Mouse (Mus musculus) hindlimb bud, embryonic 11.5 days (tissue): ENCODE measurements at regions not wholly inside any gene's neighbourhood (a gene's known extent, or its start where the extent isn't known, plus 50 kb on each side); places are given as distances from the start of the nearest gene placed in this dataset.
"Not testable (repeated sequence)": the region's sequence is repeated elsewhere in the genome, so short reads cannot be mapped to it uniquely, and the experiment has no call there.

ENCODE experiments used
- DNase-seq: peaks from one replicate; pipeline ENCODE4 v3.0.0-alpha.2; 2012; ENCODE audit warnings: low read depth, low spot score; ENCODE audit errors: extremely low spot score

DNA sequence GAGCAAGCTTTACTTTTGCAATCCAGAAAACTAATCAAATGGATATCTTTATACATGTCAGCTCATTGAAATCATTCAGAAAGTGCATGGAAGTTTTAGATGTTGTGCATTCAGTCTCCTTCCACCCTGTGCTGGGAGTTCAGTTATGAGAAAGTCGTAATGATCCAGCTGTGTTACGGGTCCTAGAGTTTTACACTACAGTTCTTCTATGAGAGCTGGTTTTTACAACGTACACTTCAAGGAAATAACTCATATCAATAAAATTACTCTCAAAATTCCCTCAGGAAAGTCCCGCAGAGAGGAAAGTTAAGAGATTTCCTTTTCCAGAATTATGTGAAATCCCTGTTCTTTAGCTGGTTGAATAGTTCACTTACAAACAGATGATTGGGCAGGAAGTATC lies 418.1 kb upstream of the Slc10a2 start:
- DNase-seq, result no peak

DNA sequence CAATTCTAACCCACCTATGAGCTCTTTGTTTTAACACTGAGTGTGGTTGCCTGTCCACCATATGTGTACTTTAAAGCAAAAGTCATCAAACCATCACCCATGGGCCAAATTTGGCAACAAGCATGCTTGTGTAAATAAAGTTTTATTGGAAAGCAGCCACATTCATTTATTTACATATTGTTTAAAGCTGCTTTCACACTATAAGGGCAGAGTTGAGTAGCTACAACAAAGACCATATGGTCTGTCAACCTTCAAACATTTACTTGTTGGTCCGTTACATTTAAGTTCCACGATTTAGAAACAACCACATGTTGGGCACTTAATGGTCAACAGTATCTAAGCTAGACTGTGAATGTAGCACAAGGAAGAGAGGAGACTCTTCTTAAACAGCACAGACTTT lies 390.7 kb upstream of the Slc10a2 start:
- no peak for DNase-seq

DNA sequence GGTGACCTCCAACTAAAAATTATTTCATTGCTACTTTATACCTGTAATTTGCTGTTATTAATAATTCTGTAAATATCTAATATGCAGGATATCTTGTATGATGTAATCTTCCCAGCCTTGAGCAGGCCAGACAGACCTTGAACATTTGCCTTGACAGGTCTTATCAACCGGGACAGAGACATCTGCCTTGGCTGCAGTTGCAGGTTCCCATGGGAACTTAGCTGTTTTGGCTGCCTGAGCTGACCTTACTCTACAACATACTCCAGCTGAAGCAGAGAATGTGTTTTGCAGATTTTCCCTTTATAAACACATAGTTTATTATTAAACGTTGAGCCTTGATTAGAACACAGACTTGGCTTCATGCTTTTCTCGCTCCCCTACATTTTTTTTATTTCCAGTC lies 385.3 kb upstream of the Slc10a2 start:
- DNase-seq, result no peak

DNA sequence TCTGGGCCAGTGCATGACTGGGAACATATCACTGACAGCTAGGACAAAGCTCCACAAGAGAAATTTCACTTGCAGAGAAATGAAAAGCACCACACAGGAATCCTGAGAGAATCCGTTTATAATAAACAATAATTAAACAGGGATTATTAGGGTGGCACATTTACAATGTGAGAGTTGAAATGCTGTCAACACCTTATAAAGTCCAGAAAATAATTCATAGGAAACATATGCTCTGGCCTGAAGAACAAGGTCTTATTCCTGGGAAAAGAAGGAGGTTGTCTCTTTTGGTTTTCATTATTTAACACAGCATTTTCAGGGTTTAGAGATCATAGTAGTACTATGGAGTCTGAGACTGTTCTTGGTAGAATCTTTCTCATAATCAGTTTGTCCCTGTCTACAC lies 377.8 kb upstream of the Slc10a2 start:
- peak; percentile 95 for DNase-seq

DNA sequence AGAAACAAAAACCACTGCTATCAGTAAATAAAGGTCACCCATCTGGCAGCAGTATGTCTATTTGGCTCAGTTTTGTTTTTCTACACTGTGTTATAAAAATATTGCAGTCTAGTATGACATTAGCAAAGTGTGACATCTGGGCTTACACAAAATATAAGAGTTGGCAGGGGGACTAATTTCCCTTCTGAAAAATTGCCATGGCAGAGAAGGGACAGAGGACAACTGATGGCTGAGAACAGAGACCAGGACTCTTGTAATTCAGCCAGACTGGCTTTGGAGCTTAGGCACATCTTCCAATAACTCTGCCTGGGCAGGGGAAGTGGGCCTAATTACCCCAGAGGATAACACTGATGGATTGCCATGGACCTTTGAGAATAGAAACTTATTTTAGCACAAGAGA lies 367.8 kb upstream of the Slc10a2 start:
- DNase-seq, result no peak

DNA sequence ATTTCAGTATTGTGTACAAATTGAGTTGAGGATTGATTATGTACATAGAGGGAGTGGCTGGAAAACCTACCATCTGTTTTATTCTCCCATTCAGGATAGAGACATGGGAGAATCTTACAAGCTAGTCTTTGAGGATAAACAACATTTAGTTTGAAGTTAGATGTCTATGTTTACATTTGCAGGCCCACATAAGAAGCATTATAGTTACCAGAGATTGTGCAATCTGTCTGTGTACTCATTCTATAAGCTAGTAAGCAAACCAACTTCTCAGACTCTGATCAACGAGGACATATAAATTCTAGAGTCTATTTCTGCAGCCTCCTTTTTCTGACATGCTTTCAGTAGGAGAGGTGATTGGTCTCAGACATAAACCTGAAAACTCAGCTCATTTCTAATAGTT lies 367.4 kb upstream of the Slc10a2 start:
- no peak for DNase-seq

DNA sequence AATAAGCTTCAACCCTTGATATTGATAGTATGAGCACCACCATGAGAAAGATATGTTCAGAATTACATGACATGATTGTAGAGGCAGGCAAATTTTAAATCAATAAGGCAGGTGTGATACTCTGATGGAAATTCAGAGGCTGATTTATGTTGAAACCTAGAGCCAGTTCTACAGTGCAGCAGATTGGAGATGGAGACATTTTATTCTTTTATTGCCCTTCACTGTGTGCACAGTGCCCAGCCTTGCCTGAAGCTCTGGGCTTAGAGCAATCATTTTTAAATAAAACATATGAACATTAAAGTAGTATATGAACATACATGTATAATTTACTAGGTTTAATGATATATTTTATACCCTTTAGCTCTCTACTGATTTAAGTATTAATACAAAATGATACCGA lies 352.5 kb upstream of the Slc10a2 start:
- no peak for DNase-seq

DNA sequence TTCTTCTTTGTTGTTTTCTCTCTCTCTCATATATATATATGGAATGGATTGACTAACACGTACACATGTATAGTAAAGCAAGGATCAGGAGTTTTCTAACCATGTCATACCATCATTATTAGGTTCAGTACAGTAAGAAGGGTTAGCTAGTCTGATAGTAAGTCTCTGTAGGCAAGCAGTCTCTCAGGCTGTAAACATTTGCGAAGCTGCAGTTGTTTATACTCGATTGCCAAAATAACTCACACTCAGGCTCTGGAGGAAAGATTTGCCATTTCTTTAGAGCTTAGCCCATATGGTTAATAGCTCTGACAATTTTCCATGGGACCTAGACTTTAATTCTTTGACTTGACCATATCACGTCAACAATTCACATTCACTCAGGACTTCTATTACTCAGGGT lies 348.3 kb upstream of the Slc10a2 start:
- no peak for DNase-seq

DNA sequence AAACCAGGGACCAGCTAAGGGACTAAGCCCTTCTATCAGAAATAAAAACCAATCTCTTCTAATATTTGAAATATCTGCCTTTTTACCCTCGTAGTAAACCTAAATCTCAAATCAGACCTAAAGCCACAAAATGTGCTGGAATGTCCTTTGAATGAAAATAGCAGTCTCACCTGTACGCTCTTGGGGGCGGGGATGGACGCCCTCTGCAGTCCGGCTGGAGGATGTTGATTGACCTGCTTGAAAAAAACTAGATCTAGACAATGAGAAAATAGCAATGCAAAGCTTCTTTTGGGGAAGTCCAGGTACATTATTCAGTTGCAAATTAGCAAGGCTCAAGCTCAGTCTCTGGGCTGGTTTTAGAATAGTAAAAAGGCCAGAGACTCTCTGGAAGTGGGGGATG lies 337.1 kb upstream of the Slc10a2 start:
- not testable (repeated sequence) for DNase-seq

DNA sequence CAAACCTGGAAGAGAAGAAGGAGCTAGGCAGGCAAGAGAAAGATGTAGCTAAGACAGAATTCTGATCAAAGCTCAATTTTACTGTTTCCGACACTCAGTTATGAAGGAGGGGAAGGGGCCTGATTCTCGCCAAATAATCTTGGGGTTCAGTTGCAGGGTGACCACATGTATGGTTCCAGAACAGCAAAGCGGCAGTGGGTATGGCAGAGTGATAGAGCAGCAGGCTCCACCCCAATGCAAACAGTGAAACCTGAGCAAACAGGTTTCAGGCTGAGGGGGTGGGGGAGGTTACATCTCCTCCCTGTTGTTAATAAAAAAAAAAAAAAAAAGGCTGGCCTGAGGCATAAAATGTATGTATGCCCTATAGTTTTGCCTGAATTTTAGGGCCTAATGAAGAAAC lies 335.3 kb upstream of the Slc10a2 start:
- DNase-seq, result not testable (repeated sequence)

DNA sequence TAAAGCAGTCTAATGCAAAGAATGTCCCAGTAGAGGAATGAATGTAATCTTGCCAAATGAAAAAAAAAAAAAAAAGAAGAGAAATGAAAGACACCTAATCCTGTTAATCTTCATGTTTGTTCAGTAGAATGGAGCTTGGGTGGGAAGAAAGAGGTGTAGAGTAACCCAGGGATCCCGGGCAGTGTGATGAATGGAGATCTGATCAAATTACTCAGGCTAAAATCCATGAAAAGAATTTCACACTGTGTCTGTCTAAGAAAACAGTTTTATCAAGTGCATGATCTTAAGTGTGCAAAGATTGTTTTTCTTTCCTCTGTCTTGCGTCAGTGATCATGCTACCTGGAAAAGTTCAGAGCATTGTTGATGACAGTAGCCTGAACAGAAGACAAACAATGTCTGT lies 333.9 kb upstream of the Slc10a2 start:
- DNase-seq, result no peak

DNA sequence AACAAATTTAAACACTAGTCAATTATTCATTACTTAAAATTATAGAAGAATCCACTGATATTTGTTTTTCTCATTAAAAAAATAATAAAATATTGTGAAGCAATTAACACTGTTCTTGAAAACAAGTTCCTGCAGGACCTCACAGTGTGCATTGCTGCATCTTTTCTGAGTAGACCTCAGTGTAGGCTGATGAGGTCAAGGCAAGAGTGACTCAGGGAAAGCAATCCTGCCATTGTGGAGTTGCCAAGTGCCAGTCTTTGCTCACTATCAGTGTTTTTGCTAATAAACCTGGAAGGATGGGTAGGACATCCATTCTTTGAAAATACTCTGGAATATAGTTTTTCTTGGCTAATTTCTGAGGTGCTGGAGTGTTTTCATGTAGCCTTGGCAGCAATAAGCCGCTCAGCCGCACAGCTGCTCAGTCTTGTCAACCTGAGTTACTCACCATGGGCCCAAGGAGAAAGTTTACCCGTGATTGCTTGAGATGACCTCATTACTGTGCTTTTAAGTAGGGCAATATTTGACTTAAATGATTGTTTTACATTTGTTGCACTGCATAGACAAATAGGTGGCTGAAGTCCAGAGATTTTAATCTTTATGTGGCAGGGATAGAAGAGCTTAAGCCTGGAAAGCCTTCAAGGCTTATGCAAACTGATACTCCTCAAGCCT lies 323.3 kb upstream of the Slc10a2 start:
- no peak for DNase-seq

DNA sequence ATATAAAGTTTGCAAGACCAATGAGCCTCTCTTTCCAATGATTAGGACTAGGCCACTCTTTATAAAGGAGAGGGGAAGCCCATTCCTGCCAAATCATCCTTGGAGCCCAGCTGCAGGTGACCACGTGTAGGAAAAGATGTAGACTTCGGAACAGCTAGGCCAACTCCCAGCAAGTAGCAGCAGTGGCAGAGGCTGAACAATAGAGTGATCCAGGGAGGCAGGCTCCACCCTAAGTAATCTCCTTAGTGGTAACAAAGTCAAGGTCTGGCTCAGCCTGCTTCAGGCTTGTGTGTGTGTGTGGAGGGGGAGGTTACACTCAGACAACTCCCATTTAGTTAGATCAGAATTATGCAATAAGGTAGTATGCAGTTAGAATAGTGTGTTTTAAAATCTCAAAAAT lies 311.7 kb upstream of the Slc10a2 start:
- DNase-seq, result not testable (repeated sequence)

DNA sequence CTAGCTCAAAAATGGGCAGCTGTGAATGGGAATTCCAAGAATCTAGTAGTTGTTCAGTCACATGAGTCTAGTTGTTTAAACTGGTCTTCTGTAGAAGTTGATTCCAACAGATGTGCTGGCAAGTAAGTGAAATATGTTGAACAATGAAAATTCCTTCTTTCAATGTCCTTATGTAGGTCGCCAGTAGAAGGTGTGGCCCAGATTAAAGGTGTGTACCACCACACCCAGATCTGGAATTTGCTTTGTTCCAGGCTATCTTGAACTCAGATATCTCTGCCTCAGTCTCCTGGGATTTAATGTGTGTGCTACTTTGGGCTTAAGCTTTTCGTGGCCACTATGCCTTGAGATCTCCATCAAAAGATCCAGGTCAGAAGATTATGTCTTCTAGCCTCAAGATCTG lies 279.7 kb upstream of the Slc10a2 start:
- DNase-seq, result no peak

DNA sequence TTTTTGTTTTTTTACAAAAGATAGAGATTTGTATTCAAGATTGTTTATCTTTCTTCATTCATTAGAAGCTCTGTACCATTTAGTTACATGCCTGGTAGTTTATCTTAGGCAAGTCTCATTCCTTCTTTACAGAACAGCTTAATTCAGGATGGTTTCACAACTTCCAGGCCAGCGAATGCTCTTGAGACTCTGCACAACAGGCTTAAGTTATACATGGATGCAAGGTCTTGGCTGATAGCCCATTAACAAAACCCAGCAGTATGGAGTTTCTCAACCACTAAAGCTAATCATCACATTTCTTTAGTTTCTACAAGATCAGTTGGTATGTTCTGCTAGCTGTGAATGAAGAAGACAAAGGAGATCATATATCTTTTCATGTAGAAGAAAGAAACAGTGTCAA lies 272.9 kb upstream of the Slc10a2 start:
- DNase-seq, result no peak

DNA sequence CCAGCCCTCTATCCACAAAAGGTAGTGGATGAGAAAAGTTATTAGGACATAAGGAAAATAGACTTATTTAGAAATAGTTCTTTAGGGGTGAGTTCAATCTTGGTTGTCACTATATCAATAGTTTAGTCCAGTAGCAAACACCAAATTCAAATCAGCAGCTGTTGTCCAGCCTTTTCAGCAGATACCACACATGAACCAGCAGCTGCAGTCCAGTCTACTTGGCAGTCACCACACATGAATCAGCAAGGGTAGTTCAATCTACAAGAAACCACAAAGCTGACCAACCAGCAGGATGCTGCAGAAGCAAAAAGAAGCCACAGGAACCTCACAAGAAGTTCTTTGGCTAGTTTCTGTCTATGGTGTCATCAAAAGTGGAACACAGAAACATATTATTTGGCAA lies 234.8 kb upstream of the Slc10a2 start:
- no peak for DNase-seq

DNA sequence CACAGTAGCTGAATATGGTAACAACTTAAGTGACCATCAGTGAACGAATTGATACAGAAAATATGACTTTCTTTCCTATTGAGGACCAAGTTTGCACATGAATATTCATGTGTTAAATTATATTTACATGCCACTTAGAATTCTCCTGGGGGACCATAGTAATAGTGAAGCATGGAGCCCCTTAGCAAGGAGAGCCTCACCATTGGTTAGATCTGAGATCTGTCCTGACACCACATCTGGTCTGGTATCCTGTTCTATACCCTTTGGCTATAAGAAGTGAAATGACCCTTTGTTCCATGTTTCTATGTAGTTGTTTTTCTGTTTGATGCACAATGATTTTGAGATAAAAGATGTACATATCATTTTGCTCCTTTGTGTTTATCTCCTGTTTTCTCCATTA lies 209.4 kb upstream of the Slc10a2 start:
- no peak for DNase-seq

DNA sequence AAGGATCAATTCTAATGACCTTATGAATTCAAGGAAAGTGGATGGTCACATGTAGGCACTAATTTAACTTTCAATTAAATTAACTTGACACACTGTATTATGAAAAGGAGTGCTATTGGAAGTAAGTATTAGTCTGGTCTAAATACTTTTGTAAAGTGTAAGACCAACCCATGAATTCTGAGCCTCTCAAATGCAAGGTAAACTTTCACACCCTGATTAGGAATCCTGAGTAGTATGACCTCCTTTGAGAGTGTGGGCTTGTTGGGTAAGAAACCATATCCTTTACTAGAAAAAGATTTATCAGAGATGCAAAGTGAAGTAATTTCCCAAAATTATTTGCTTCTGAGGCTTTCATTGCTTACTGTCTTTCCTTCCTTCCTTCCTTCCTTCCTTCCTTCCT lies 194.8 kb upstream of the Slc10a2 start:
- no peak for DNase-seq

DNA sequence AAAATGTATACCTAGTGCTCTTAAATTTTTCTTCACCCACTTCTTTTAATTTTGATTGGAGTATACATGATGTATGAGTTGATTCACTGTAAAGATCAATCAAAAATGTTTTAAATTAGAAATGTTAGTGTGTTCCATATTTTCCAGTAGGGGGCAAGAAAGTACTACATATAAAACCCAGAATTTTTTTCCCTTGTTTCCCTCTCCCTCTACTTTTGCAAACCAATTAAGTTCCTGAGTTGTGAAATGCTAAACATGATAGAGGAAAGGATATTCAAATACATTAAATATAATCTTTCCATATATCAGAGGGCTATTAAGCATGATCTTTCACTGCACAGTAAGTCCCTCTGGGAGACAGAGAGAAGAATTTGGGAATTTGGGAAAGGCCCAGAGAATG lies 192.0 kb upstream of the Slc10a2 start:
- DNase-seq, result no peak

DNA sequence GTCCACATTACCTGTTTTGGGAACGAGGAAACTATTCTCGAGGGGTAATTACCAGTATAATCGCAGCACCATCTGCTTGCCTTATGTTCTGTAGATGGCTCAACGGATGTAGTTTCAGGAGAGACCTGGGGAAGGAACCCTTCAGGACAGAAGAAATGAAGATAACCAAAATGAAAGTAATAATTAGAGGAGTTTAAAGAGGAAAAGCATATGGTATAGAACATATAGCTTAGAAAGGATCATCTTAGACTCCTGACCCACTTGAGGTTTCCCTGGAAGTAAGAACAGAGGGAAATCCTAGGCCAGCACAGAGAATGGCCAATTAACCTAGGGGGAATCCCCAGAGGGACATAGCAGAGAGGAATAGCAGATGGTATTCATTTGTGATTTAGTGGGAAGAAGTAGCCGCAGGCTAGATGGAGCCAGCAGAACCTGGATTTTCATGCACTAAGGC lies 180.6 kb upstream of the Slc10a2 start:
- DNase-seq, result peak; percentile 53

DNA sequence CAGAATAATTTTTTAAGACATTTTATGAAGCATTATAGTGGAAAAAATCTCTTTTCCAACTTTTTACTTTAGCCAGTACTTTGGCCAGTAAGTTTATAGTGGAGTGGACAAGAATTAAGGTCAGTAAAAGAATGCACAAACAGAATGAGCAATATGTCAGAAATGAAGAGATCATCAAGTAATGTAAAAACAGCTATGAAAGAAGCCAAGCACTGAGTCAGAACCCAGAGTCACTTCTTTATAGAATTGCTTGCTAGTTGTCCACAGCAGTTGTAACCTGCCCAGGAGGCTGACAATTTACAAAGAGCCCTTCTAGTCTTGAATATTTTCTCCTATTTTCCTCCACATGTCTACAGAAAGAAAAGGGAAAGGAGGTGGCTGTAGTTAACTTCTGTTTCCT lies 178.6 kb upstream of the Slc10a2 start:
- no peak for DNase-seq

DNA sequence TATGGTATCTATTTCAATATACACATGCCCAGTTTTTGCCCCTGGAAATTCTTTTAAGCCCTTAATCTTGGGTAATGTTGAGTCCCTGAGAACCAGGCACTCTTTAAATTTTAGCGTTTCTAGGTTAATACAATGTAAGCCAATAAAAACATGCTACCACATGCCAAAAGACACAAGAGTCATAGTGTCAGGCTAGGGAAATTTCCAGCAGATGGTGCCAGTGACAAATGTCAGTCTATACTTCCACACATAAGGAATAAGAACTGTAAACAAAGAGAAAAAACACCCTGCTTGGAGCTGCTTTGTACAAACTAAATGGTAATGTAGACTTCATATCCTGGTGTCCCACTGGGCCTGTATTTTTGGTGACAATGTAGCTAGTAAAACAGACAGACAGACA lies 157.2 kb upstream of the Slc10a2 start:
- no peak for DNase-seq

DNA sequence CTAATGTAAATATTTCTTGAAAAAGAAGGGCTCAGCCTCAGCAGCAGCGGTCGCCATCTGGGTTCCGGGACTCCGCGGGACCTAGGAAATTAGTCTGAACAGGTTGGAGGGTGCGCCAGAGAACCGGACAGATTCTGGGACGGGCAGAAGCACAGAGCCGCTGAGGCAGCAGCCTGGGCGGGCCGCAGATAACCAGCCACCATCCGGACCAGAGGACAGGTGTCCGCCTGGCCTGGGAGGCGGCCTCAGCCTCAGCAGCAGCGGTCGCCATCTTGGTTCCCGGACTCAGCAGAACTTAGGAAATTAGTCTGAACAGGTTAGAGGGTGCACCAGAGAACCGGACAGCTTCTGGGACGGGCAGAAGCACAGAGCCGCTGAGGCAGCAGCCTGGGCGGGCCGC lies 136.7 kb upstream of the Slc10a2 start:
- not testable (repeated sequence) for DNase-seq
